Mouse (Mus musculus) cerebellum, adult 18-20 months (tissue): ENCODE data around the gene Olfr951.

Experiments used
- DNase-seq, 2 experiments: peaks; one replicate each; pipeline ENCODE4 v3.0.0; 2021

Olfr951 gene

GRCm38 (mm10) chr9:39387110-39387509 lies at the start of gene Olfr951:
Olfr951 (plus strand) TSS chr9:39387410.
- DNase-seq, result no peak

- DNase-seq, result no peak
These were observed 39.8 kb downstream of the Olfr951 start, which contains the start of gene Olfr952 for GRCm38 (mm10) chr9:39427048-39427447. Olfr952 (minus strand) TSS chr9:39427148.
